Mouse (Mus musculus): ENCODE measurements around the gene Setd7. TPM values are rescaled to one million over a fixed set of nuclear protein-coding genes. Genes with fewer than 3 reads are reported as not detected.

The Setd7 gene
- polyA plus RNA-seq, 1 experiment from 2014 or later: 2.5 TPM

DNA sequence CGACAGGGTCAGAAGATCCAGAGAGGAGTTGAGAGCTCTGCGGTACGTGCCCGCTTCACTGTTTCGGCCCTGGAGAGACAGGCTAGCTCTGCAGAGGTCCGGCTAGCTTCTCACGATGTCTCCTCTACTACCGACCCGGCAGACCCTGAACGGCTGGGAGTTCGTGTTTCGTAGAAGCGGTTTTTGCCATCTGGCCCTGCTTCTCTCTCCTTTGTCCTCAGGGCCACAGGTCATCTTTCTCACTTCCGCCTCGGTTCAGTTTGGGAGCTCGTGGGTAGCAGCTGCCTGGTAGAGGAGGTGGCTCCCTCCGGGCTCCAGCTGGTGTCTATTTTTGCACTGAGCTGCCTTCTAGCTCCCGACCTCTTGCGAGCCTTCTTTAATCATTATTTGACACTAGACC is 55.2 kb downstream of the Setd7 start:
- ATAC-seq (ENCODE audit: low read depth): no peak
- WGBS: 63% methylated on average over 19 of the region's 19 CpGs
- Histone ChIP-seq H3K9ac (ENCODE audit: low read length) (no peak overlapping the region), H3K4me3 (ENCODE audit: low read length) (no peak overlapping the region), H3K36me3 (ENCODE audit: control insufficient read depth, insufficient read depth, low read length) (no peaks in the 10 kb centered on the region), H3K4me2 (ENCODE audit: low read depth, low read length) (no peak overlapping the region), H3K27ac (ENCODE audit: low read length) (no peak overlapping the region), H3K4me1 (replicated peaks; ENCODE audit: control insufficient read depth, insufficient read depth, low read length) (no peaks in the 10 kb centered on the region), H3K27me3 (ENCODE audit: control insufficient read depth, insufficient read depth, low read depth, low read length) (no peaks in the 10 kb centered on the region), H3K9me3 (ENCODE audit: control insufficient read depth, low read length) (no peaks in the 10 kb centered on the region)

GRCm38 (mm10) chr3:51504385-51504952 is 56.2 kb downstream of the Setd7 start:
- ATAC-seq (ENCODE audit: low read depth): no peak

GRCm38 (mm10) chr3:51499876-51500275 is 60.8 kb downstream of the Setd7 start:
- Histone ChIP-seq H3K4me2 (ENCODE audit: low read depth, low read length) (no peak overlapping the region), H3K27ac (ENCODE audit: low read length) (no peak overlapping the region), H3K9ac (ENCODE audit: low read length) (no peak overlapping the region), H3K27me3 (ENCODE audit: control insufficient read depth, insufficient read depth, low read depth, low read length) (no peaks in the 10 kb centered on the region), H3K9me3 (ENCODE audit: control insufficient read depth, low read length) (no peaks in the 10 kb centered on the region), H3K4me1 (replicated peaks; ENCODE audit: control insufficient read depth, insufficient read depth, low read length) (no peaks in the 10 kb centered on the region), H3K36me3 (ENCODE audit: control insufficient read depth, insufficient read depth, low read length) (no peaks in the 10 kb centered on the region), H3K4me3 (ENCODE audit: low read length) (no peak overlapping the region)
- WGBS: 87% methylated on average over 4 of the region's 4 CpGs
- no peak for ATAC-seq (ENCODE audit: low read depth)

More at GRCm38 (mm10) chr3:51504385-51504952, 56.2 kb downstream of the Setd7 start:
- Histone ChIP-seq H3K36me3 (ENCODE audit: control insufficient read depth, insufficient read depth, low read length) (no peaks in the 10 kb centered on the region), H3K4me2 (ENCODE audit: low read depth, low read length) (no peak overlapping the region), H3K27ac (ENCODE audit: low read length) (no peak overlapping the region), H3K9me3 (ENCODE audit: control insufficient read depth, low read length) (no peaks in the 10 kb centered on the region), H3K4me3 (ENCODE audit: low read length) (no peak overlapping the region), H3K27me3 (ENCODE audit: control insufficient read depth, insufficient read depth, low read depth, low read length) (no peaks in the 10 kb centered on the region), H3K4me1 (replicated peaks; ENCODE audit: control insufficient read depth, insufficient read depth, low read length) (no peaks in the 10 kb centered on the region), H3K9ac (ENCODE audit: low read length) (no peak overlapping the region)
- 75% methylated on average over 11 of the region's 11 CpGs for WGBS

- H3K9ac ChIP-seq (ENCODE audit: low read length): no peak overlapping the region
- H3K4me3 ChIP-seq (ENCODE audit: low read length): no peak overlapping the region
- no peaks in the 10 kb centered on the region for H3K27me3 ChIP-seq (ENCODE audit: control insufficient read depth, insufficient read depth, low read depth, low read length)
- H3K4me1 ChIP-seq (replicated peaks; ENCODE audit: control insufficient read depth, insufficient read depth, low read length): peaks cover 5% of the 10 kb centered on the region
- H3K9me3 ChIP-seq (ENCODE audit: control insufficient read depth, low read length): no peaks in the 10 kb centered on the region
- H3K4me2 ChIP-seq (ENCODE audit: low read depth, low read length): no peak overlapping the region
- 58% methylated on average over 5 of the region's 5 CpGs for WGBS
- H3K36me3 ChIP-seq (ENCODE audit: control insufficient read depth, insufficient read depth, low read length): peaks cover 2% of the 10 kb centered on the region; the same call in 1 of the 2 replicates
- no peak for ATAC-seq (ENCODE audit: low read depth)
- no peak overlapping the region for H3K27ac ChIP-seq (ENCODE audit: low read length)
Measured at GRCm38 (mm10) chr3:51498659-51499058, 62.0 kb downstream of the Setd7 start.

GRCm38 (mm10) chr3:51497978-51498377 is 62.7 kb downstream of the Setd7 start:
- Histone ChIP-seq H3K9me3 (ENCODE audit: control insufficient read depth, low read length) (no peaks in the 10 kb centered on the region), H3K4me1 (replicated peaks; ENCODE audit: control insufficient read depth, insufficient read depth, low read length) (peaks cover 10% of the 10 kb centered on the region), H3K9ac (ENCODE audit: low read length) (no peak overlapping the region), H3K4me3 (ENCODE audit: low read length) (no peak overlapping the region), H3K4me2 (ENCODE audit: low read depth, low read length) (no peak overlapping the region), H3K27me3 (ENCODE audit: control insufficient read depth, insufficient read depth, low read depth, low read length) (no peaks in the 10 kb centered on the region), H3K27ac (ENCODE audit: low read length) (no peak overlapping the region), H3K36me3 (ENCODE audit: control insufficient read depth, insufficient read depth, low read length) (peaks cover 6% of the 10 kb centered on the region; the same call in 1 of the 2 replicates)
- 97% methylated on average over 1 of the region's 1 CpGs for WGBS
- no peak for ATAC-seq (ENCODE audit: low read depth)

DNA sequence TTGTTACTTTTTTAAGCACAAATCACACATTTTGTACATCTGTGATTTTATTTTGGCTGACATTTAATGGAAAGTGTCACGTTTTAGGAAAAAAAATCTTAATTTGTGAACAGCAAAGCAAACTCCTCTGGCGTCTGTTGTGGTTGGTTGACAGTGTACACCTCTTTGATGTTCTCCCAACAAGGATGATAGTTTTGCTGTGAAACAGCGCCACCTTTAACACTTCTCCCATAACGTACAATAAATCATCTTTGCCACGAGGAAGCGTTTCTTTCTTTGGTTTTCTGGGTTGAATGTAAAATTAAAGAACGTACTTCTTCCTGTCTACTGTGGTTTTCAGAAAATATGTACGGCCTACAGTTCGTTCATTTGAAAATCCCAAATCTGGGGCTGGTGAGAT is 65.0 kb downstream of the Setd7 start:
- H3K4me2 ChIP-seq (ENCODE audit: low read depth, low read length): no peak overlapping the region
- 87% methylated on average over 9 of the region's 9 CpGs for WGBS
- H3K36me3 ChIP-seq (ENCODE audit: control insufficient read depth, insufficient read depth, low read length): peaks cover 6% of the 10 kb centered on the region; the same call in 1 of the 2 replicates
- H3K27me3 ChIP-seq (ENCODE audit: control insufficient read depth, insufficient read depth, low read depth, low read length): no peaks in the 10 kb centered on the region
- no peak overlapping the region for H3K4me3 ChIP-seq (ENCODE audit: low read length)
- no peaks in the 10 kb centered on the region for H3K9me3 ChIP-seq (ENCODE audit: control insufficient read depth, low read length)
- peaks cover 11% of the 10 kb centered on the region for H3K4me1 ChIP-seq (replicated peaks; ENCODE audit: control insufficient read depth, insufficient read depth, low read length)
- no peak overlapping the region for H3K27ac ChIP-seq (ENCODE audit: low read length)
- ATAC-seq (ENCODE audit: low read depth): no peak
- H3K9ac ChIP-seq (ENCODE audit: low read length): no peak overlapping the region

DNA sequence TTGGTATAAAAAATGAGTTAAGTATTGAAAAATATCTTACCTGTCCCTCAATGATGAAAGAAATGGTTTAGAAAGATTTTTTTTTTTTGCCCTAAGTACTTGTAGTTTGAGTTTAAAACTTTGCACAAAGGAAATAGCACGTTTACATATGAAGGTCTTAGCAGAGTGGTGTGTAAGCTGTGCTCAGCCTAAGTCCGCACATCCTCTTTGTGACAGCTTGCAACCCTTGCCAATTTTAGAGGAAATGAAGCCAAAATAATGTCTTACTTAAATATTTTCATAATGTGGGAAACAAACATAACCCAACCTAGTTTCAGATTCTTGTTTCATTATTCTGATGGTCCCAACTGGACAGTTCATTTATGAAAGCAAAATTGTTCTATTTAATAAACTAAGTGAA is 66.2 kb downstream of the Setd7 start:
- Histone ChIP-seq H3K36me3 (ENCODE audit: control insufficient read depth, insufficient read depth, low read length) (peaks cover 6% of the 10 kb centered on the region; the same call in 1 of the 2 replicates), H3K27ac (ENCODE audit: low read length) (no peak overlapping the region; the same call in 1 of the 2 replicates), H3K9me3 (ENCODE audit: control insufficient read depth, low read length) (no peaks in the 10 kb centered on the region), H3K4me1 (replicated peaks; ENCODE audit: control insufficient read depth, insufficient read depth, low read length) (peaks cover 11% of the 10 kb centered on the region), H3K4me3 (ENCODE audit: low read length) (no peak overlapping the region), H3K9ac (ENCODE audit: low read length) (no peak overlapping the region), H3K4me2 (ENCODE audit: low read depth, low read length) (no peak overlapping the region), H3K27me3 (ENCODE audit: control insufficient read depth, insufficient read depth, low read depth, low read length) (no peaks in the 10 kb centered on the region)
- ATAC-seq (ENCODE audit: low read depth): peak; percentile 70; the same call in 1 of the 2 replicates
- 34% methylated on average over 2 of the region's 2 CpGs for WGBS

- no peak overlapping the region for H3K9ac ChIP-seq (ENCODE audit: low read length)
- no peaks in the 10 kb centered on the region for H3K9me3 ChIP-seq (ENCODE audit: control insufficient read depth, low read length)
- peaks cover 11% of the 10 kb centered on the region for H3K4me1 ChIP-seq (replicated peaks; ENCODE audit: control insufficient read depth, insufficient read depth, low read length)
- H3K36me3 ChIP-seq (ENCODE audit: control insufficient read depth, insufficient read depth, low read length): peaks cover 6% of the 10 kb centered on the region; the same call in 1 of the 2 replicates
- no peaks in the 10 kb centered on the region for H3K27me3 ChIP-seq (ENCODE audit: control insufficient read depth, insufficient read depth, low read depth, low read length)
- H3K4me3 ChIP-seq (ENCODE audit: low read length): no peak overlapping the region
- H3K27ac ChIP-seq (ENCODE audit: low read length): peak overlapping the region; percentile 36; the same call in 1 of the 2 replicates
- ATAC-seq (ENCODE audit: low read depth): 0 out of 2 replicates have a peak, but pooled peaks have one; percentile 21
- WGBS: 60% methylated on average over 13 of the region's 13 CpGs
- no peak overlapping the region for H3K4me2 ChIP-seq (ENCODE audit: low read depth, low read length)
Measured at GRCm38 (mm10) chr3:51493272-51493838, 67.3 kb downstream of the Setd7 start.

- Histone ChIP-seq H3K4me2 (ENCODE audit: low read depth, low read length) (no peak overlapping the region), H3K4me1 (replicated peaks; ENCODE audit: control insufficient read depth, insufficient read depth, low read length) (peaks cover 22% of the 10 kb centered on the region), H3K9me3 (ENCODE audit: control insufficient read depth, low read length) (no peaks in the 10 kb centered on the region), H3K27me3 (ENCODE audit: control insufficient read depth, insufficient read depth, low read depth, low read length) (no peaks in the 10 kb centered on the region), H3K27ac (ENCODE audit: low read length) (no peak overlapping the region), H3K4me3 (ENCODE audit: low read length) (no peak overlapping the region), H3K36me3 (ENCODE audit: control insufficient read depth, insufficient read depth, low read length) (peaks cover 6% of the 10 kb centered on the region; the same call in 1 of the 2 replicates), H3K9ac (ENCODE audit: low read length) (no peak overlapping the region)
- no peak for ATAC-seq (ENCODE audit: low read depth)
- WGBS: 86% methylated on average over 7 of the region's 7 CpGs
Measured at GRCm38 (mm10) chr3:51490088-51490753, 70.5 kb downstream of the Setd7 start.
